Mouse (Mus musculus) limb, embryonic 13.5 days (tissue): Measurements from ENCODE around the gene Amy1. TPM values are rescaled to one million over a fixed set of nuclear protein-coding genes. Genes with fewer than 3 reads are reported as not detected.
"Not testable (repeated sequence)": the region's sequence is repeated elsewhere in the genome, so short reads cannot be mapped to it uniquely, and the experiment has no call there.

Experiments used
- ATAC-seq: fragments of 200-750 bp; cut with Nextera tagmentation; 2 replicates; pipeline ENCODE4 v1.8.0; 2017; ENCODE audit warnings: low read depth, moderate number of reproducible peaks, moderate TSS enrichment; ENCODE audit not compliant: low FRiP score
- H3K27ac ChIP-seq: fragments of 300-500 bp; sonication (generic); 2 replicates; pipeline ENCODE4 v1.5.1; 2015; ENCODE audit warnings: inconsistent platforms, mild to moderate bottlenecking, moderate library complexity
- H3K27me3 ChIP-seq: fragments of 300-500 bp; sonication (generic); 2 replicates; pipeline ENCODE4 v1.6.1; 2015; ENCODE audit warnings: mild to moderate bottlenecking, inconsistent platforms
- H3K36me3 ChIP-seq: fragments of 300-500 bp; sonication (generic); 2 replicates; pipeline ENCODE4 v1.6.1; 2015; ENCODE audit warnings: inconsistent platforms, mild to moderate bottlenecking, moderate library complexity
- H3K4me1 ChIP-seq: fragments of 300-500 bp; sonication (generic); 2 replicates; pipeline ENCODE4 v1.6.1; 2015; ENCODE audit warnings: inconsistent platforms
- H3K4me2 ChIP-seq: fragments of 300-500 bp; sonication (generic); replicated peaks from 2 replicates; pipeline ENCODE4 v1.6.1; 2015; ENCODE audit warnings: inconsistent platforms, mild to moderate bottlenecking, moderate library complexity
- H3K4me3 ChIP-seq: fragments of 300-500 bp; sonication (generic); 2 replicates; pipeline ENCODE4 v1.5.1; 2015; ENCODE audit warnings: moderate library complexity, mild to moderate bottlenecking, inconsistent platforms
- H3K9ac ChIP-seq: fragments of 300-500 bp; sonication (generic); 2 replicates; pipeline ENCODE4 v1.6.1; 2015; ENCODE audit warnings: mild to moderate bottlenecking, inconsistent platforms
- H3K9me3 ChIP-seq: fragments of 300-500 bp; sonication (generic); 2 replicates; pipeline ENCODE4 v1.6.1; 2016; ENCODE audit warnings: inconsistent platforms
- WGBS: fragments of 180-500 bp; shearing (Covaris S2); methylation state at CpG from one replicate; pipeline ENCODE4 v1.1.7; 2015; 5-methylcytosine and 5-hydroxymethylcytosine counted together
- polyA plus RNA-seq: library from polyadenylated mRNA; unstranded; fragments of >200 nt; fragmentation: Nextera tagmentation; extraction: Ambion mirVana; gene quantifications from 2 replicates; pipeline ENCODE4 v1.2.1, GENCODE M21; 2015

Gene Amy1
- polyA plus RNA-seq, 1 experiment from 2014 or later, result 0.99 TPM

DNA sequence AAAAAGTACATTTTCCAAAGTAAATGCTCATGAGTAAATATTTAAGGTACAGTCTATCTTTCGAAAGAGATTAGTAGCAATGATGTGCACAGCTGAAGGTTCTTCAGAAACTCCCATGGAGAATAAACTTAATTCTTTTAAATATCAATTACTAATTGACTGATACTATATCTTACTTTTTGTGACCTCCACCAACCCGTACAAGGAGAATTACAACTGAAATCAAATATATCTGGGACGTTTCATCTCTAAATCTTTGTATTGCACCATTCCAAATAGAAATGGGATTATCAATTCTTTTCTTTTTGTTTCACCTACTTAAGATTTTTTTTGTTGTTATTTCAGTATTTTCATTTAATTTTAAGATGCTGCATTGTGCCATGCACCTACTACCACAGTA lies 74.2 kb downstream of the Amy1 start, which contains the start of gene Amy2a1:
Amy2a1 (minus strand) TSS at position 101 of the 400 bp plus-strand sequence.
- 81% methylated on average over 3 of the region's 3 CpGs for WGBS

More for the DNA sequence above, 74.2 kb downstream of the Amy1 start, which contains the start of gene Amy2a1:
- H3K27me3 ChIP-seq, H3K27ac ChIP-seq, H3K9me3 ChIP-seq, H3K4me1 ChIP-seq, H3K4me3 ChIP-seq, H3K9ac ChIP-seq, H3K36me3 ChIP-seq, ATAC-seq, H3K4me2 ChIP-seq: not testable (repeated sequence)

Other genes starting within 250 kb of the Amy1 start
- gene Amy2a1, start 74.3 kb downstream of the Amy1 start, polyA plus RNA-seq, result 0.70 and 2.7 TPM in 2 replicates
- gene Rnpc3, start 23.4 kb upstream of the Amy1 start, polyA plus RNA-seq, result 36.1 and 39.1 TPM in 2 replicates